Mouse (Mus musculus) forebrain, postnatal 0 days (tissue): ENCODE results near the gene Psmb9. TPM values are rescaled to one million over a fixed set of nuclear protein-coding genes. Genes with fewer than 3 reads are reported as not detected.

ENCODE experiments used
- ATAC-seq: fragments of 200-750 bp; cut with Nextera tagmentation; 2 replicates; pipeline ENCODE4 v1.8.0; 2017; ENCODE audit warnings: mild to moderate bottlenecking, moderate library complexity
- DNase-seq: peaks from one replicate; pipeline ENCODE4 v3.0.0-alpha.2; 2015
- H3K27ac ChIP-seq: fragments of 300-500 bp; sonication (generic); 2 replicates; pipeline ENCODE4 v1.5.1; 2014; ENCODE audit warnings: low read depth, mild to moderate bottlenecking, antibody characterized with exemption, low read length, moderate library complexity, mixed read lengths
- H3K27me3 ChIP-seq: fragments of 300-500 bp; sonication (generic); 2 replicates; pipeline ENCODE4 v1.6.1; 2014; ENCODE audit warnings: mild to moderate bottlenecking, low read length, mixed read lengths; ENCODE audit not compliant: insufficient read depth
- H3K36me3 ChIP-seq: fragments of 300-500 bp; sonication (generic); 2 replicates; pipeline ENCODE4 v1.6.1; 2014; ENCODE audit warnings: mild to moderate bottlenecking, moderate library complexity; ENCODE audit not compliant: insufficient read depth
- H3K4me1 ChIP-seq: fragments of 300-500 bp; sonication (generic); 2 replicates; pipeline ENCODE4 v1.6.1; 2014; ENCODE audit warnings: antibody characterized with exemption; ENCODE audit not compliant: insufficient read depth
- H3K4me2 ChIP-seq: fragments of 300-500 bp; sonication (generic); 2 replicates; pipeline ENCODE4 v1.6.1; 2014; ENCODE audit warnings: low read depth, mild to moderate bottlenecking, moderate library complexity
- H3K4me3 ChIP-seq: fragments of 300-500 bp; sonication (generic); 2 replicates; pipeline ENCODE4 v1.5.1; 2014; ENCODE audit warnings: low read depth, low read length, mixed read lengths
- H3K9ac ChIP-seq: fragments of 300-500 bp; sonication (generic); 2 replicates; pipeline ENCODE4 v1.6.1; 2014; ENCODE audit warnings: mild to moderate bottlenecking
- H3K9me3 ChIP-seq: fragments of 300-500 bp; sonication (generic); 2 replicates; pipeline ENCODE4 v1.6.1; 2016; ENCODE audit warnings: low read length
- CTCF ChIP-seq: sonication (generic); IDR thresholded peaks from 2 replicates; pipeline ENCODE4 v1.5.1; 2016; ENCODE audit warnings: antibody characterized with exemption, control low read depth, low read depth
- WGBS: fragments of 180-500 bp; shearing (Covaris S2); extraction: QIAGEN DNeasy Blood & Tissue Kit; methylation state at CpG from one replicate; pipeline ENCODE4 v1.1.7; 2014; 5-methylcytosine and 5-hydroxymethylcytosine counted together
- polyA plus RNA-seq: library from polyadenylated mRNA; unstranded; fragments of >200 nt; fragmentation: Nextera tagmentation; extraction: Ambion mirVana; gene quantifications from 2 replicates; pipeline ENCODE4 v1.2.1, GENCODE M21; 2015
- total RNA-seq: library from RNA; depleted of rRNA; stranded (reverse); fragments of >200 nt; gene quantifications from 2 replicates; pipeline ENCODE4 v1.2.3, GENCODE M21; 2014

The Psmb9 gene
- total and polyA plus RNA-seq, 2 experiments from 2014 or later, result 1.9 to 2.3 TPM

DNA sequence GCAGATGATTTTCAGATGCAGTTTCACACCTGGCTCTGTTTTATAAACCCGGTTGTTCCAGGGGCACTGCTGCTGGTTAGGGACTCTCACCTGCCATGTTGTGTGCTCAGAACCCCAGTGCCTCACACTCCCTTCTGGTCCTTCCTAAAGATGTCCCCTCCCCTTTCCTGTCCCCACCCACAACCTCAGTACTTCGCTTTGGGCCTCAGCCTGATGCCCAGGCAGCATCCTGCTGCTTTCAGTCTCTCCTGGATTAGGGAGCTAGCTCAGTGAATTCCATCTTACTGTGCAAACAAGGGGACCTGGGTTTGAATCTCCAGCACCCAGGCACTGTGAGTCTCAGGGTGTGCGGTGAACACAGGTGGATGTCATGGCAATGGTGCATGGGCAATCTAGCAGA is 19.9 kb upstream of the Psmb9 start:
- Histone ChIP-seq H3K4me3 (no peak overlapping the region), H3K9ac (no peak overlapping the region), H3K4me1 (no peaks in the 10 kb centered on the region), H3K9me3 (no peaks in the 10 kb centered on the region), H3K36me3 (no peaks in the 10 kb centered on the region), H3K27me3 (peaks cover 16% of the 10 kb centered on the region; the same call in 1 of the 2 replicates), H3K27ac (no peak overlapping the region), H3K4me2 (no peak overlapping the region)
- no peak for DNase-seq
- ATAC-seq, result no peak
- TF ChIP-seq CTCF, result no peak
- 79% methylated on average over 3 of the region's 3 CpGs for WGBS

- Histone ChIP-seq H3K4me1 (no peaks in the 10 kb centered on the region), H3K9ac (no peak overlapping the region), H3K27ac (no peak overlapping the region), H3K4me3 (no peak overlapping the region), H3K9me3 (no peaks in the 10 kb centered on the region), H3K36me3 (no peaks in the 10 kb centered on the region), H3K27me3 (peaks cover 11% of the 10 kb centered on the region; the same call in 1 of the 2 replicates), H3K4me2 (no peak overlapping the region)
- ATAC-seq (no peak), DNase-seq (no peak)
- no peak for TF ChIP-seq CTCF
- 87% methylated on average over 5 of the region's 5 CpGs for WGBS
Measured at GRCm38 (mm10) chr17:34206731-34207130, 19.2 kb upstream of the Psmb9 start.

DNA sequence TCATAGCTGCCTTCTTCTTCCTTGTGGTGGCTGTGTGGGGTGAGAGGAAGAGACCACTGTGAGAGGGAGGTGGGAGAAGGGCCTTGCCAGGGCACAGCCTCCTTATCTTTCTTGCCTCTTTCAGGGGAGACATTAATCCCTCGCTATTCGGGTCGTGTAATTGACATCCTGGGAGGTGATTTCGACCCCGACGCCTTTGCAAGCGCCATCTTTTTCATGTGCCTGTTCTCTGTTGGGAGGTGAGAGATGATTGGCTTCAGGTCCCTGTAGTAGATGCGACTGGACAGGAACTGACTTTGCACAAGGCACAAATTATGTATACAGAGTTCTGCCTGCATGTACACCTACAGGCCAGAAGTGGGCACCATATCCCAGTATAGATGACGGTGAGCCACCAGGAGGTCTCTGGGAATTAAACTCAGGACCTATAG is 18.2 kb upstream of the Psmb9 start:
- Histone ChIP-seq H3K36me3 (no peaks in the 10 kb centered on the region), H3K27ac (no peak overlapping the region), H3K4me3 (no peak overlapping the region), H3K4me1 (no peaks in the 10 kb centered on the region), H3K9me3 (no peaks in the 10 kb centered on the region), H3K4me2 (no peak overlapping the region), H3K9ac (no peak overlapping the region), H3K27me3 (peaks cover 5% of the 10 kb centered on the region; the same call in 1 of the 2 replicates)
- peak; percentile 65 for TF ChIP-seq CTCF
- DNase-seq, result no peak
- peak; percentile 55; the same call in 1 of the 2 replicates for ATAC-seq
- WGBS, result 12% methylated on average over 9 of the region's 9 CpGs

GRCm38 (mm10) chr17:34205021-34205745 is 17.6 kb upstream of the Psmb9 start:
- Histone ChIP-seq H3K27me3 (peaks cover 5% of the 10 kb centered on the region; the same call in 1 of the 2 replicates), H3K9me3 (no peaks in the 10 kb centered on the region), H3K9ac (peak overlapping the region; percentile 54; the same call in 1 of the 2 replicates), H3K4me3 (peak overlapping the region; percentile 55), H3K36me3 (no peaks in the 10 kb centered on the region), H3K4me2 (peak overlapping the region; percentile 79), H3K27ac (no peak overlapping the region), H3K4me1 (no peaks in the 10 kb centered on the region)
- ATAC-seq, result no peak
- WGBS, result 13% methylated on average over 18 of the region's 18 CpGs
- no peak for TF ChIP-seq CTCF
- DNase-seq, result no peak

GRCm38 (mm10) chr17:34204303-34205010 is 16.9 kb upstream of the Psmb9 start:
- Histone ChIP-seq H3K4me1 (no peaks in the 10 kb centered on the region), H3K9ac (peak overlapping the region; percentile 54), H3K9me3 (no peaks in the 10 kb centered on the region), H3K4me3 (peak overlapping the region; percentile 55), H3K27ac (no peak overlapping the region), H3K27me3 (peaks cover 5% of the 10 kb centered on the region), H3K4me2 (peak overlapping the region; percentile 79), H3K36me3 (no peaks in the 10 kb centered on the region)
- TF ChIP-seq CTCF, result peak; percentile 89
- ATAC-seq (peak; percentile 74), DNase-seq (peak; percentile 84)
- 1% methylated on average over 44 of the region's 44 CpGs for WGBS

DNA sequence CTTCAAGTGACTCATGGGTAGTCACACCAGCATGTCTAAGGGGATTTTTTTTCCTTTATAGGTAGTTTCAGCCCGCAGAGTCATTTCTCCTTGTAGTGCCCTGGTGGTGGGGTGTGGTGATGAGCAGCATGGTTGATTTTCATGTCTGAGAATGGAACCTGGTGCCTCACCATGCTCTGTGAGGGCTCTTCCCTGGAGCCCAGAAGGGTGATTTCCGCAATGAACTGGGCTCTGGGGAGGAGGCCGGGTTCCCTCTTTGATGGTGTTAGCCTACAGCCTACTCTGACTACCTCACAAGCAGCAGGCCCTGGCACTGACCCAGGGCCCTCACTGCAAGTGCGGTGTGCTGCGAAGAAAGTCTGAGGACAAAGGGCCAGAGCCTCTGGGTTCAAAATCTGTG is 15.9 kb upstream of the Psmb9 start, which contains the start of gene Tap2:
TSS of gene Tap2 (plus strand) at position 84 of the 400 bp plus-strand sequence.
- Histone ChIP-seq H3K9ac (peak within 1 kb of the TSS; percentile 54), H3K4me3 (peak within 1 kb of the TSS; percentile 55), H3K4me2 (peak within 1 kb of the TSS; percentile 79), H3K27ac (no peak within 1 kb of the TSS), H3K9me3 (no peaks in the 10 kb centered on the region), H3K4me1 (no peaks in the 10 kb centered on the region), H3K36me3 (no peaks in the 10 kb centered on the region), H3K27me3 (peaks cover 14% of the 10 kb centered on the region)
- DNase-seq, result no peak
- no peak for TF ChIP-seq CTCF
- no peak for ATAC-seq
- 61% methylated on average over 5 of the region's 5 CpGs for WGBS
